Mouse (Mus musculus) left cerebral cortex, postnatal 4 days (tissue): ENCODE results near the gene Fam43b. TPM values are rescaled to one million over a fixed set of nuclear protein-coding genes. Genes with fewer than 3 reads are reported as not detected.

Experiments used
- DNase-seq: peaks from one replicate; pipeline ENCODE4 v3.0.0-alpha.2; 2022
- intact Hi-C: fragments of 180-260 bp; cut with DNase I; formaldehyde crosslinking; loops from one replicate; pipeline ENCODE4 v1.15.1; 2025
- total RNA-seq, 2 experiments: library from RNA; stranded (reverse); gene quantifications; 2 replicates each; pipeline ENCODE4 v1.2.3; 2021

The Fam43b gene
- total RNA-seq, 2 experiments from 2014 or later = 27.7 to 30.6 TPM

DNA sequence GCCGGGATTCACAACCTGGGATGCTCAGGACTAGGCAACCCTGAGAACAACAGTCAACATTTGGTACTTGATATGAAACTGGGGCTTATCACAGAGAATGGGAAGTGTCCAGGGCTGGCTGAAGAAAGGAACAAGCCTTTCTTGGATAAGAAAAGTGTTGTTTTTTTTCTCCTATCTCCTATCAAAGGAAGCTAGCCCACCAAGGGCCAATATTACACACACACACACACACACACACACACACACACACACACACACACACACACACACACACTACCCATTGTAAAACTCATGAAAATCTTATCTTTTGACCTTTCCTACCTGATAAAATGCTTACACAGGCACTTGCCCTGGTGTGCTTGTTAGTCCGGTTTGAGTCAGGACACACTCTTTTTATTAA, 40.8 kb downstream of the Fam43b start:
- intact Hi-C loops = no loop called here
- no peak for DNase-seq

DNA sequence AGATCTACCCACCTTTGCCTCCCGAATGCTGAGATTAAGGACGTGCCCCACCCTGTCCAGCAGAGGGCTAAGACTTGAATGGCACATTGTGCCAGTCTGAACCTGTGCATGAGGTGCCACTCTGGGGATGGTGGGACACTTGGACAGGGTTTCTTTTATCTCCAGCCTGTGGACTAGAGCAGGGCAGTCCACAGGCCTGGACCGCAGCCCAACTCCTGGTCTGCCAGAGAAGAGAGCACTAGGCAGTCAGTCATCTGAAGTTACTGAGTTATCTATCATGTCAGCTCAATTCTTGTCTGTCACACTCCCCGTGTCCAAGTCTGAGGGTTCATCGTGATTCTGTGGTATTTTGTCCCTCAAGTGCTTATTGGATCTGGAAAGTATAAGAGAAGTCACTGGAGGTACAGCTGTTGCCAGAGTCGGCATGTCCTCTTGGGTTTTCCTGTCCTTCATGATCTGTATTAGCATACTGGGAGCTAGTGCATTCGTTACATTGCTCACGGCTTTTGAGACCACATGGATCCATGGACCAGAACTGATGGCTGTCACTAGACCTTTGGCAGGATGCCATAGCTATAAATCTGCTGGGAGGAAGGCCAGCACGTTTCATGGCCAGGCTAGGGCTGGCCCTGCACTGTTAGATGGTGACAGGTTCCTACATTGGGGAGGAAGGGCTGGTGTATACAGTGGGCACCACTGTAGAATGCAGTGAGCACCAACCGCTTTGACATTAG, 42.7 kb downstream of the Fam43b start:
- intact Hi-C loops = no loop called here
- peak; percentile 27 for DNase-seq

DNA sequence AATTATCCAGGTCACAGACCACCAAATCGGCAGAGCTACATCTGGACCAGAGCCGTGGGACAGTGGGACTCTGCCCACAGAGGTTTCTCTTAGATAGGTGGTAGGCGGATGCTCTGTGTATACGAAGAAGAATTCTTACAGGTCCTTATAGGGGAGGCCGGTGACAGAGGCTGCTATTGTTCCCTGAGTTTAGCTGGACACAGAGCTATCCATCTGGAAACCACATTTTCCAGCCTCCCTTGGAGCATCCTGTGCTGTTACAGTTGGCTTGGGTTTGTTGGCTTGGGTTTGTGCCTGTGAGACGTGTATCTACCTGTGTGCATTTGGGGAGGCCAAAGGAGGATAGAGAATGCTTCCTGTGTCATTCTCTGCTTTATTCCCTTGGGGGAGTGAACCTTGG, 43.6 kb downstream of the Fam43b start:
- no peak for DNase-seq
- intact Hi-C loops = no loop called here

DNA sequence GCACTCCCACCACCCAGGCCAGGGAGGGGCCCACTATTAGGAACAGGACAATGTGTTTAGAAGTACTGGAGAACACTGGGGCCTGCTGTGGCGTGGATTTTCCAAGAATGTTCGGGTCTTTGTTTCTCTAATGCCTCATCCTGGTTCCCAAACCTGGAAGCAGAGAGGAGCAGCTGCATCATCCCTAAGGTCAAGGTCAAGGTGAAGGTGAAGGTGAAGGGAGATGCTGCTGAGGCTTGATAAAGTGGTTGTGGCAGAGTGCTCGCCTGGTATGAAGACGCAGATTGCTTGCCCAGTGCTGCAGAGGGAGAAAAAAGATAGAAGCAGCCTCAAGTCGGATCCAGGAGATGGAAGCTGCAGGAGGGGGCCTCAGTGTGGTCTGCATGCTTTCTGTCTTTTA, 44.5 kb downstream of the Fam43b start:
- intact Hi-C loops = no loop called here
- DNase-seq = no peak

DNA sequence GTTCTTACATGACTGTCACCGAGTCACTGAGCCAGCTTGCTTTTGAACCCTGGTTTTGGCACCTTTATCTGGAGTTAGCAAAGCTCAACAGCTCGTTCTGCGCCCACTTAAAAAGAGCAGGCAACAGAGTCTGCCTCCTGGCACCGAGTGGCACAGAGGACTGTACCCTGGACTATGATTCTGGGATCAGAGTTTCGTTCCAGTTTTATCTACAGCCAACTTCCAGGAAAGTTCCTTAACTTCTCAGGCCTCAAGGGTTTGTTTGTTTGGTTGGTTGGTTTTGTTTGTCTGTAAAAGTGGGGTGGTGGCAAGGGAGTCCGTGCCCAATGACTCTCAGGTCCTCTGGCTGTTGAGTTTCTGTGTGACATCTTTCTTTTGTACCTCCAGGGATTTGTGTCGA, 47.6 kb downstream of the Fam43b start:
- intact Hi-C loops = no loop called here
- DNase-seq = no peak

DNA sequence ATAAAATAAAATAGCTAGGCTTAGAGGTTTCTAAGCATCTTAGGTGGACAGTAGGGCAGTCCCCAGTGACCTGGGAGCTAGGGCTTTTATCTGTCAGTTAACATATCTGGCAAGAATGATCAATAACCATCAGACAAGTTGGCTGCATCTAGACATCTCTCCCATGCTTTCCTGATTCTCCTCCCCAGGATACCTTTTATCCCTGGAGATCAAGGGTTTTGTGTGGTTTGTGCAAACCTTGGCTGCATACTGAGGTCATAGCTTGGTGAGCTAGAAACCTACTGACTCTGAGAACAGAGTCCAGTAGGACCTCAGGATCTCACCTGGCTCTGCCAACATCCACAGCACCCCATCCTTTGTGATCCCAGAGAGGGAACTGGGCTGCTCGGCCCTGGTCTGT, 49.0 kb downstream of the Fam43b start:
- intact Hi-C loops = no loop called here
- no peak for DNase-seq

DNA sequence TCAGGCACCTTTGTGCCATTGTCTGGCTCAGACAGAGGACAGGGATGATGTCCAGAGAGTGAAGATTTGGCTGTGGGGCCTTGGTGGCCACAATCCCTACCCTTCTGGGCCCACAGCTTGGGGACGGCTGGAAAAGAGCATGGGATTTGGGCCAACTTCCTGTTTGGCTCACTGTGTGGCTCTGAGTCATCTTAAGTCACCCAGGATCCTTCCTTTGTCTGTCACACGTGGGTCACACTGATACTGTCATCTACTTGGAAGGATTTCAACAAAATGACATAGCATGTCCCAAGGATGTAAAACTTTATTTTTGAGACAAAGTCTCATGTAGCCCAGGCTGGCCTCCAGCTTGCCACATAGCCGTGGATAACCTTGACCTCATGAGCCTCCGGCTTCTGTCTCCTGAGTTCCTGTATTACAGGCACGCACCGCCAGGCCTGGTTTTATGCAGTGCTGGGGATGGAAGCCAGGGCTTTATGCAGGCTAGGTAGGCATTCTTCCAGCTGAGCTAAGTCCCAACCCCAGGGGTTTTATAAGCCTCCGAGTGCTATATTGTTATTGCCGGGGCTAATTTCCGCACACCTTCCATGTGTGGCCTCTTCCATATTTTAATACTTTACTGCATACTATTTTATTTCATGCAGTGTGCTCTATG, 51.3 kb downstream of the Fam43b start:
- DNase-seq = no peak
- intact Hi-C loops = no loop called here

Other genes starting within 250 kb of the Fam43b start
- 100 to 1,000 TPM; 197 to 205 TPM for gene Hp1bp3, start 180.2 kb downstream of the Fam43b start, total RNA-seq
- 10 to 100 TPM; 17.1 to 18.2 TPM for gene Sh2d5, start 146.1 kb downstream of the Fam43b start, total RNA-seq
- 1 to 10 TPM; 8.5 to 9.3 TPM for gene Kif17, start 146.1 kb downstream of the Fam43b start, total RNA-seq
- 100 to 1,000 TPM; 108 to 115 TPM for gene Ddost, start 91.8 kb downstream of the Fam43b start, total RNA-seq
- gene Pink1, start 70.2 kb downstream of the Fam43b start, total RNA-seq = 100 to 1,000 TPM; 120 to 126 TPM
- gene Cda, start 28.5 kb downstream of the Fam43b start, total RNA-seq = under 1 TPM; 0.76 to 0.87 TPM
- gene Mul1, start 38.1 kb upstream of the Fam43b start, total RNA-seq = 10 to 100 TPM; 35.4 to 35.8 TPM
- 100 to 1,000 TPM; 106 to 110 TPM for gene Camk2n1, start 57.8 kb upstream of the Fam43b start, total RNA-seq
- 1 to 10 TPM; 1.3 to 2.4 TPM for gene Vwa5b1, start 239.4 kb upstream of the Fam43b start, total RNA-seq